Mouse (Mus musculus) testis, adult 2 months (tissue): ENCODE data around the gene Arhgef3.

Experiments used
- CTCF ChIP-seq: fragments of 200-500 bp; IDR thresholded peaks from 2 replicates; pipeline ENCODE4 v1.5.1; 2012; ENCODE audit warnings: low read depth, mild to moderate bottlenecking, inconsistent platforms, low read length, moderate library complexity; ENCODE audit not compliant: control insufficient read depth, insufficient read depth, insufficient replicate concordance
- POLR2A ChIP-seq: fragments of 200-500 bp; IDR thresholded peaks from 2 replicates; pipeline ENCODE4 v1.6.1; 2012; ENCODE audit warnings: low read depth, mild to moderate bottlenecking, inconsistent platforms, low read length, moderate library complexity; ENCODE audit not compliant: control insufficient read depth

DNA sequence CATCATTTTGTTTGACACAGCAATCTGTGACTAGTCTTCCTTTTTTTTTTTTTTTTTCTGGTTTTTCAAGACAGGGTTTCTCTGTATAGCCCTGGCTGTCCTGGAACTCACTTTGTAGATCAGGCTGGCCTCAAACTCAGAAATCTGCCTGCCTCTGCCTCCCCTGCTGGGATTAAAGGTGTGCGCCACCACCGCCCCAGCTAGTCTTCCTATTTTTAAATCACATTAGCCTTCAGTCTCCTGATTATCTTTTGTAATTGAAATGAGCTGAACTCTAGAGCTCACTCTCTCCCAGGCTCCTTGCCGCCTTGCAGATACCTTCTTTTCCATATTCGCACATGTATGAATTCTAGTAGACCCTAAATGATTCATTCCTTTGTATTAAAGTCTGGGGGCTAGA, 234.0 kb downstream of the Arhgef3 start:
- no peak for TF ChIP-seq POLR2A
- no peak for TF ChIP-seq CTCF
